Mouse (Mus musculus) adipose tissue, adult 10 weeks (tissue): ENCODE results near the gene Mmp27. TPM values are rescaled to one million over a fixed set of nuclear protein-coding genes. Genes with fewer than 3 reads are reported as not detected.

Experiments used
- polyA plus RNA-seq: library from polyadenylated mRNA; stranded (reverse); fragments of 350-450 nt; fragmentation: Illumina TruSeq; extraction: RNeasy Lipid Tissue Mini Kit (QIAGEN cat#74804); gene quantifications from one replicate; pipeline ENCODE4 v1.2.3, GENCODE M21; 2014; ENCODE audit warnings: low read depth, low replicate concordance

Gene Mmp27
- 0.45 TPM for polyA plus RNA-seq

DNA sequence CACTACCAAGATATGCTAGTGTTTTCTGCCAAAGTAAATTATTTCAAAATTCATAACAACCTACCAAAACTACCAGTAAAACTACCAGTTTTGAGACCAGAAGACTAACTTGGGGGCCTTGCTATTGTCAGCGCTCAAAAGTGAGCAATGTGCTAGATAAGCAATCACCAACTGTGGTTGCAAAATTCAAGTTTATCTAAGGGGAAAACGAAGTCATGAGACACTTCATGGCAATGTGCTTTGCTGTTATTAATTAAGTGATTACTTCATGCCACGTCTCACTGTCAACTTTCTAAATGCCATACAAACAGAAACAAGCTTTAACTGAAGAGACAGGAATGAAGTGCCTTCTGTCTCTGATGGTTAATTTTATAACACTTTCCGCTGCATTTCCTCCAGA is at the start of gene Mmp27:
Mmp27 (plus strand) TSS at position 235 of the 400 bp plus-strand sequence.

DNA sequence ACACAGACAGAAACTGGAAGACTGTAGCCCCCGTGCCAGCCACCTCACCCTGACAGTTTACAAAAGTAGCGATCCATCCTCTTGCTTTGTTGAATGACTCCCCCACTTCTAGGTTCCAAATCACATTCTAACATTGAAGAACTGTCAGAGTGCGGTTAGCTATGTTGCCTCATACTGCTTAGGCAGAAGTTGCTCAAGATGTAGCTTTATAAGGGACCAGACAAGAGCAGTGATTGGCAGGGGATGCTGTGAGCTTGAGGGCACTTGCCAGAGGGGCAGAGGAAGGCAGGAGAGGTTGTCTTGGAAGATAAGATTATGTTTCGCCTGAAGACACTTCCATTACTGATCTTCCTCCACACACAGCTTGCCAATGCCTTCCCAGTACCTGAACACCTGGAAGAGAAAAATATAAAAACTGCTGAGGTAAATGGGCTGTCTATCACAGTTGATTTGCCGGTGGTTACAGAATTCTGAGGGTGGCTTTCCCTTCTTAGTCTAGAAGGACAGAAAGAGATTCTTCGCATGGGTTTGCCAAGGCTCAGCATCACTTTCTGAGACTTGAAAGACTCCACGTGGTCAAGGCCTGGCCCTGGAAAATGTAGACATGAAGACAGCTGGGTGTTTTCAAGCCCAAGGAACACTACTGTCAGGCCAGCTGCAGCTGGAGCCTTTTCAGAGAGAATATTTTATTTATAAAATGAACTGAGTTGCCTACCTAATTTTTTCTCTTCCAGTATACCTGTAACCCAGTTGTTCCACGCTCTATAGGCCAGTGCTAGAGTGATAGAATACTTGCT is 12.8 kb upstream of the Mmp27 start, which contains the start of gene Mmp8:
Mmp8 (plus strand) TSS at position 236 of the 797 bp plus-strand sequence.

DNA sequence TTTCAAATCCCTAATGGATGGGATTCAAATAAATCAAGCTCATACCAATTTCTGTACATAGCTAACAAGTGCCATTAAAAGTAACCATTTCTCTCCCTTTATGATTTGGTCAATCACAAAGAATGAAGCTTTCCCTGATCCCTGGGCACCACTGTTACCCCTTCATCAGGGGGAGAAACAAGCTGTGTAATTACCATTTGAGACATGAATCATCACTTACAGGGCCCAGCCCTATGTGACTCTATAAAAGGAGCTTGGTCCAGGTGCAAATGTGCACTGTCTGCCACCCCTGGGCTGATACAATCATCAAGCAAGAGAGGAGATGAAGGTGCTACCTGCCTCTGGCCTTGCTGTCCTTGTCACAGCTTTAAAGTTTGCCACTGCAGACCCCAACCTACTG is 56.7 kb downstream of the Mmp27 start, which contains the start of gene Mmp20:
Mmp20 (plus strand) TSS at position 301 of the 400 bp plus-strand sequence.

Other genes with a start within 250 kb of the Mmp27 start
- gene Mmp12, start 227.0 kb upstream of the Mmp27 start, polyA plus RNA-seq, result 21.3 TPM
- 0.29 TPM for gene Mmp1b, start 183.3 kb upstream of the Mmp27 start, polyA plus RNA-seq
- gene Mmp3, start 125.6 kb upstream of the Mmp27 start, polyA plus RNA-seq, result 1.6 TPM
- gene Mmp10, start 69.0 kb upstream of the Mmp27 start, polyA plus RNA-seq, result not detected
- gene Mmp8, start 12.9 kb upstream of the Mmp27 start, polyA plus RNA-seq, result not detected
- gene Mmp20, start 56.8 kb downstream of the Mmp27 start, polyA plus RNA-seq, result not detected
- gene Mmp7, start 120.7 kb downstream of the Mmp27 start, polyA plus RNA-seq, result 65.5 TPM
- gene Tmem123, start 192.6 kb downstream of the Mmp27 start, polyA plus RNA-seq, result 102 TPM